Mouse (Mus musculus) cerebellum, adult 2 months (tissue): ENCODE measurements around the gene Psmd14. TPM values are rescaled to one million over a fixed set of nuclear protein-coding genes. Genes with fewer than 3 reads are reported as not detected.
A peak's percentile ranks its signal among the peaks of the same experiment; 100 is the strongest.

Experiments used
- DNase-seq, 2 experiments: peaks; one replicate each; pipeline ENCODE4 v3.0.0; 2021
- H3K27ac ChIP-seq: fragments of 200-500 bp; 2 replicates; pipeline ENCODE4 v1.5.1; 2012; ENCODE audit warnings: low read length, control low read depth, inconsistent platforms; ENCODE audit not compliant: insufficient read depth
- H3K27me3 ChIP-seq: fragments of 200-500 bp; 2 replicates; pipeline ENCODE4 v1.6.1; 2012; ENCODE audit warnings: inconsistent platforms, mild to moderate bottlenecking, low read length, moderate library complexity; ENCODE audit not compliant: control insufficient read depth, insufficient read depth
- H3K4me1 ChIP-seq: fragments of 200-500 bp; 2 replicates; pipeline ENCODE4 v1.6.1; 2011; ENCODE audit warnings: low read length; ENCODE audit not compliant: control insufficient read depth, insufficient read depth
- H3K4me3 ChIP-seq: fragments of 200-500 bp; replicated peaks from 2 replicates; pipeline ENCODE3; 2011; ENCODE audit warnings: mild to moderate bottlenecking, low read depth, low read length, control low read depth; ENCODE audit not compliant: insufficient read depth
- CTCF ChIP-seq: fragments of 200-500 bp; IDR thresholded peaks from 2 replicates; pipeline ENCODE4 v1.5.1; 2011; ENCODE audit warnings: low read depth, mild to moderate bottlenecking, control low read depth, low read length, moderate library complexity, borderline replicate concordance; ENCODE audit not compliant: insufficient read depth
- POLR2A ChIP-seq: fragments of 200-500 bp; IDR thresholded peaks from 2 replicates; pipeline ENCODE4 v1.6.1; 2011; ENCODE audit warnings: low read length, control low read depth, borderline replicate concordance; ENCODE audit not compliant: insufficient read depth
- WGBS: fragments of 180-500 bp; shearing (Covaris S2); methylation state at CpG from one replicate; pipeline ENCODE4 v1.1.7; 2018; 5-methylcytosine and 5-hydroxymethylcytosine counted together
- polyA plus RNA-seq: library from polyadenylated mRNA; depleted of rRNA; stranded (reverse); fragments of >200 nt; gene quantifications from 2 replicates; pipeline ENCODE4 v1.2.3, GENCODE M21; 2012

The Psmd14 gene
- polyA plus RNA-seq, 1 experiment, result 90.2 TPM

DNA sequence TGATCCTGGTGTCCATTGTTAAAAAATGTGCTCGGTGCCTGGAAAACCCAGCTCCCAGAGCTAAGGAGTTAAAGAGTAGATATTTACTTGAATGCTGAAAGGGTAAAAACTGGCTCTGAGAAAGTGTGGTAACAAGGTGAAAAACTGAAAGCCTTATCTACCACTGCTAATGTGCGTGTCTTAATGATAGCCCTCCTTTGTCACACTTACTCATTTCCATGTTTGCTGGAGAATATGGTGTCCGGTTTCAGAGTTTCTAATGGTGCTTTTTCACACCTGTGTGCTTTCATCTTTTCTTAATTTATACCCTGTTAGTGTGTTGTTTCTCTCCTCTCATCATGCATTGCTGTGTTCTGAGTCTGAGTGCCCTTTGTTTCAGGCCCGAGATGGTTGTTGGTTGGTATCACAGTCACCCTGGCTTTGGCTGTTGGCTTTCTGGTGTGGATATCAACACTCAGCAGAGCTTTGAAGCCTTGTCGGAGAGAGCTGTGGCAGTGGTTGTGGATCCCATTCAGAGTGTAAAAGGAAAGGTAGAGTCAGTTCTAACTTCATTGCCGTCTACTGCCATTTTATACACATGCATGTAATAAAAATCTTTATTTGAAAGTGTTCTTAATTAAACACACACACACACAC is 53.1 kb downstream of the Psmd14 start:
- Histone ChIP-seq H3K4me1 (no peaks in the 10 kb centered on the region; the same call in 1 of the 2 replicates), H3K27me3 (no peaks in the 10 kb centered on the region), H3K27ac (no peak overlapping the region), H3K4me3 (no peak overlapping the region)
- 93% methylated on average over 6 of the region's 6 CpGs for WGBS
- TF ChIP-seq CTCF (no peak), POLR2A (no peak)
- no peak for DNase-seq

DNA sequence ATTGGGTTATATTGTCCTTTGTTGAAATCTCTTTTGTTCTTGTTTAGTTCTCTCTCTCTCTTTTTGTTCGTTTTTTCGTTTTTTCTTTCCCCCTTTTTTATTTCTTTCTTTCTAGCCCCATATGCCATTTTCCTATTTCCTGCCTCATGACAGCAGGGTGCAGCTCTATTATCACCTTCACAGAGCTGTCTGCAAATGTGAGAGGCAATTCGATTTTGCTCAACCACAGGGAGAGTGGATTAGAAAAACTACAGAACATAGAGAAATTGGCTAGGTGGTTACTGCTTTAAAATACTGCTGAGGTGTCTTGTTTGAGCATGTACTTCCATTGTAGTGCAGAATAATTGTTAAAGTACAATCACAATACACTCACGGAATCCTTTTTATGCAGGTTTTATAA is 54.0 kb downstream of the Psmd14 start:
- H3K4me3 ChIP-seq, result no peak overlapping the region
- H3K27me3 ChIP-seq, result no peaks in the 10 kb centered on the region
- DNase-seq, result peak in 1 of 2 experiments; percentile 46
- no peak for TF ChIP-seq POLR2A
- no peak for TF ChIP-seq CTCF
- H3K4me1 ChIP-seq, result no peaks in the 10 kb centered on the region; the same call in 1 of the 2 replicates
- WGBS, result 25% methylated on average over 4 of the region's 4 CpGs
- H3K27ac ChIP-seq, result no peak overlapping the region

DNA sequence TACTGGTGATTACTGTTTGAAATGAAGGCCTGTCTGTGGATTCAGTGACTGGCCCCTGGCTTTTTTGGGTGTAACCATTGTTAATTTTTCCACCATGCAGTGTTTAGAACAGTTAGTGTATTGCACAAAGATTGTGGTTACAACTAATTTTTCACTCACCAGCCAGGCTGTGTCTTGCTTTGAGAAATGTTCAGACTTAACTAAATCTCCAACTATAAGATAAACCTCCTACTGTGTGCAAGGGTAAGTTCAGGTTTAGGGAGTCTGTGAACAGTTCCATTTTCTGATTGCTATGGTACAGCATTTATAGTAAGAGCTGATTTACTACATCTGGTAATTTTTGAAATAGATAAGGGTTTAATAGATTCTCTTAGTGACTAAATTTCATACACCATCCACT is 69.3 kb downstream of the Psmd14 start:
- no peak for TF ChIP-seq POLR2A
- no peak for TF ChIP-seq CTCF
- Histone ChIP-seq H3K4me1 (no peaks in the 10 kb centered on the region), H3K27ac (no peak overlapping the region), H3K27me3 (no peaks in the 10 kb centered on the region), H3K4me3 (no peak overlapping the region)
- DNase-seq, result no peak

DNA sequence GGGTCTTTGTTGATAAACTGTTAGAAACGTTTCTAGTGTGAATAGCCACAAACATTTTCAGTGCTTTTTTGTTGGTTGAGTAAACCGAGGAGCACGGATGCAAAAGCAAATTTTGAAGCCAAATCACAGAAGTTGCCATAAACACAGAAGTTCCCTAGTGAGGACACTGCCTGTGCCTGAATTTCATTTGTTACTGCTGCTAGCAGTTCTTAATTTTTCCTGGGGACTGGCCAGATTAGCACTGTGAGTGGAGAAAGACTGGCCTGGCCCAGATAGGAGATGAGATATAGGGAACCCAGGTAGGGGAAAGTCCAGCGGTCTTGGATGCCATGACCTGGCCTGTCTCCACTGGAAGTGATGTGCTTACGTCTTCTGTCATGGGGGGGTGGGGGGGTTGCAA is 83.5 kb downstream of the Psmd14 start:
- no peak for DNase-seq
- Histone ChIP-seq H3K27ac (no peak overlapping the region), H3K4me1 (no peaks in the 10 kb centered on the region), H3K4me3 (no peak overlapping the region), H3K27me3 (no peaks in the 10 kb centered on the region)
- whole genome bisulfite sequencing, result 42% methylated on average over 5 of the region's 5 CpGs
- no peak for TF ChIP-seq CTCF

DNA sequence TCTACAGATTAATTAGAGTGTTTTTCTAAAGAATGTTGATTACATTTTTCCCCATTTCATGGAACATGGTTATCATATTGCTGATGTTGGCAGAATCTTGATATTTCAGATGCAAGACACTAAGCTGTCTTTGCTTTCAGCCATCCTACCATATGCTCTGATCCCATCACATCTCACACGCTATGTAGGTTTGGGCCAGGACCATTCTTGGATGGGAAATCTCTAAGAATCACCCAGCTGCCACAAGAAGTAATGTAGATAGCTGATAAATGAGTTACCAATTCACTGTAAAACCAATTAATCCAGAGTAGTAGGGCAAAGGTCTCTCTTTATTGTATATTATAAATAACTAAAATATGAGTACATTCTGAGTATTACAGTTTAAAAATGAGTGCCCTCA is 86.6 kb downstream of the Psmd14 start:
- Histone ChIP-seq H3K27me3 (no peaks in the 10 kb centered on the region), H3K4me3 (no peak overlapping the region), H3K27ac (no peak overlapping the region), H3K4me1 (no peaks in the 10 kb centered on the region)
- 83% methylated on average over 1 of the region's 1 CpGs for WGBS
- DNase-seq, result no peak
- TF ChIP-seq CTCF (no peak), POLR2A (no peak)

DNA sequence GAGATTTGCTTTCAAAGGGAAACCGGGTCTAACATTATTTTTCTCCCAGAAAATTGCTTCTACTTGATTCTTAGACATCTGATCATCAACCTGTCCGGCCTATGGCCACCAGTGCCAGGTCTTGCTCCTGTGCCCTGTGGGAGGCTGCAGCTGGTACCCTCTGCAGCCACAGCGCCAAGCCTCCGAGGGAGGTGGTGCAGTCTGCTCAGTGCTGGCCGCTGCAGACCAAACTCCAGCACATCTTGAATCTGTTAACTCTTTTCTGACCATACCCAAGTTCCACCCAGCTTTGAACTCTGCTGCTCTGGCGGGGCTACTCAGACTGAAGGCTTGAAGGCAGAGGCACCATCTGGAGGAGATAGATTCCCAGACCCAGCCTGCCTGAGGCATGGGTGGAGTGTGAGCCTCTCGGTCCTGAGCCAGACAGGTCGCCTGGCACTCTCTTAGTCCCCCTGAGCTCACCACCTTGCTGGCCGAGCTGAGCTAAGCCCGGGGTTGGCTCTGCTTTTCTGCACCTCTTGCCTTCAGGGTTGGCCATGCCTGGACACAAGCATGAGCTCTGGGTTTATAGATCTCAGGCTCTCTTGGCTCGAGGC is 91.3 kb downstream of the Psmd14 start, which contains the start of gene Tbr1:
Tbr1 (plus strand) TSS at position 275 of the 596 bp plus-strand sequence.
- 26% methylated on average over 11 of the region's 11 CpGs for WGBS
- H3K27me3 ChIP-seq, result peaks cover 3% of the 10 kb centered on the region; the same call in 1 of the 2 replicates
- no peak within 1 kb of the TSS for H3K27ac ChIP-seq
- H3K4me1 ChIP-seq, result peaks cover 5% of the 10 kb centered on the region
- no peak for TF ChIP-seq CTCF
- no peak for TF ChIP-seq POLR2A
- peak within 1 kb of the TSS; percentile 50 for H3K4me3 ChIP-seq
- DNase-seq, result peak; percentile 66

DNA sequence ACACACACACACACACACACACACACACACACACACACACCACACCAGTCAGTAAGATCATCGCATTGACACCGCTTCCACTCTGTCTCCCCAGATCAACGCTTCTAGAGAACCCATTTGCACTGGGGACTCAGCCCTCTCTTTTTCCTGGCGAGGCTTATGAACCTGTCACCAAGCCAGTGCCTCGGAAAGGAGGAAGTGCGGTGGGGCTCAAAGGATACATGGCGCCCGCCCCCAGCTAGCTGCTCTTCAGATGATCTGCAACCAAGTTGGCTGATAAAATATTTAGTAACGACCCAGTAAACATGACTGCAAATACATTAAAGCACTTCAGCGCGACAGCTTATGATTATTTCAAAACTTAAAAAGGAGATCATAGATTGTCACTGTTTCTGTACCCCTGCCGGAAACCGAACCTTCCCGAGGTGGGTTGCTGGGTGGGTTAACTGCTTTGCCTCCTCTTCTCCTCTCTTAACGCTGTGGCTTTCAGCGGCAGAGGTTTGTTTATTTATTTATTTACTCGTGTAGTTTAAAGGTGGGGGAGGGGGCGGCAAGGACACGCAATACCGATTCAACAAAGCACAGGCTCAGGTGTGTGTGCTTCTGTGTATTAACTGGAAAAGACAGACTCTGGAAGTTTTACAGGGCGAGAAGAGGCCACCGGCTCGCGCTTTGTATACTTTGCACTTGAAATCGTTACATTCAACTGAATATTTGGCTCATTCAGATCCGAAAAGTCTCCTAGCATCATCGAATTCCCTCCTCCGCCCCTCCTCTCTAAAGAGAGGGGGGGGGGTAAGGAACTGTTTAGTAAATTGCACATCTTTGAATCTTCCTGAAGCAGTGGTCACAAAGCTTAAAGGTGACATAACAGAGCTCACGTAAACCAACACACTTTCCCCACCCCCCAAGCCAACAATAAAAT is 92.2 kb downstream of the Psmd14 start:
- peaks cover 5% of the 10 kb centered on the region for H3K4me1 ChIP-seq
- peaks cover 3% of the 10 kb centered on the region; the same call in 1 of the 2 replicates for H3K27me3 ChIP-seq
- no peak for TF ChIP-seq CTCF
- no peak for TF ChIP-seq POLR2A
- WGBS, result 6% methylated on average over 29 of the region's 29 CpGs
- H3K4me3 ChIP-seq, result peak overlapping the region; percentile 50
- no peak overlapping the region for H3K27ac ChIP-seq
- peak; percentile 38 to 54 for DNase-seq
